Mouse (Mus musculus) lung, embryonic 15.5 days (tissue): Measurements from ENCODE around the gene Nat14. TPM values are rescaled to one million over a fixed set of nuclear protein-coding genes. Genes with fewer than 3 reads are reported as not detected.

Source experiments
- ATAC-seq: fragments of 200-750 bp; cut with Nextera tagmentation; 2 replicates; pipeline ENCODE4 v1.8.0; 2017; ENCODE audit warnings: moderate number of reproducible peaks, borderline replicate concordance; ENCODE audit not compliant: low FRiP score, low TSS enrichment; ENCODE audit errors: extremely low read depth
- H3K27ac ChIP-seq: fragments of 300-500 bp; sonication (generic); 2 replicates; pipeline ENCODE4 v1.5.1; 2015; ENCODE audit warnings: moderate library complexity, mild to moderate bottlenecking, inconsistent platforms
- H3K27me3 ChIP-seq: fragments of 300-500 bp; sonication (generic); 2 replicates; pipeline ENCODE4 v1.6.1; 2015; ENCODE audit warnings: inconsistent platforms
- H3K36me3 ChIP-seq: fragments of 300-500 bp; sonication (generic); 2 replicates; pipeline ENCODE4 v1.6.1; 2015; ENCODE audit warnings: inconsistent platforms
- H3K4me1 ChIP-seq: fragments of 300-500 bp; sonication (generic); 2 replicates; pipeline ENCODE4 v1.6.1; 2015; ENCODE audit warnings: inconsistent platforms
- H3K4me2 ChIP-seq: fragments of 300-500 bp; sonication (generic); 2 replicates; pipeline ENCODE4 v1.6.1; 2015; ENCODE audit warnings: inconsistent platforms, mild to moderate bottlenecking, moderate library complexity
- H3K4me3 ChIP-seq: fragments of 300-500 bp; sonication (generic); 2 replicates; pipeline ENCODE4 v1.5.1; 2015; ENCODE audit warnings: mild to moderate bottlenecking, inconsistent platforms
- H3K9ac ChIP-seq: fragments of 300-500 bp; sonication (generic); 2 replicates; pipeline ENCODE4 v1.6.1; 2015; ENCODE audit warnings: inconsistent platforms
- H3K9me3 ChIP-seq: fragments of 300-500 bp; sonication (generic); 2 replicates; pipeline ENCODE4 v1.6.1; 2016; ENCODE audit warnings: inconsistent platforms
- WGBS: fragments of 180-500 bp; shearing (Covaris S2); methylation state at CpG from one replicate; pipeline ENCODE4 v1.1.7; 2015; 5-methylcytosine and 5-hydroxymethylcytosine counted together
- polyA plus RNA-seq: library from polyadenylated mRNA; unstranded; fragments of >200 nt; fragmentation: Nextera tagmentation; extraction: Ambion mirVana; gene quantifications from 2 replicates; pipeline ENCODE4 v1.2.1, GENCODE M21; 2015

Gene Nat14
- polyA plus RNA-seq, 1 experiment from 2014 or later, result 3.7 TPM

DNA sequence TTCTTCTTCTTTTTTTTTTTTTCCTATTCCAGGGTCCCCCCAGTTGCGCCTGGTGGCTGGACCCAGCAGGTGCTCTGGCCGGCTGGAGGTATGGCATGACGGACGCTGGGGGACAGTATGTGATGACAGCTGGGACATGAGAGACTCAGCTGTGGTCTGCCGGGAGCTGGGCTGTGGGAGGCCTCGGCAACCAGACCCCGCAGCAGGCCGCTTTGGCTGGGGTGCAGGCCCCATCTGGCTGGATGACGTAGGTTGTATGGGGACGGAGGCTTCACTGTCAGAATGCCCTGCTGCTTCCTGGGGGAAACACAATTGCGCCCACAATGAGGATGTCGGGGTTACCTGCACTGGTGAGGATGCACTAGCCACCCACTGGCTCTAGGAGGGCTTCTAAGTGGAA lies 11.3 kb downstream of the Nat14 start:
- Histone ChIP-seq H3K9ac (no peak overlapping the region), H3K36me3 (no peaks in the 10 kb centered on the region), H3K4me2 (no peak overlapping the region), H3K4me3 (no peak overlapping the region), H3K4me1 (no peaks in the 10 kb centered on the region), H3K27me3 (no peaks in the 10 kb centered on the region), H3K27ac (no peak overlapping the region), H3K9me3 (no peaks in the 10 kb centered on the region)
- WGBS, result 68% methylated on average over 12 of the region's 12 CpGs
- no peak for ATAC-seq

DNA sequence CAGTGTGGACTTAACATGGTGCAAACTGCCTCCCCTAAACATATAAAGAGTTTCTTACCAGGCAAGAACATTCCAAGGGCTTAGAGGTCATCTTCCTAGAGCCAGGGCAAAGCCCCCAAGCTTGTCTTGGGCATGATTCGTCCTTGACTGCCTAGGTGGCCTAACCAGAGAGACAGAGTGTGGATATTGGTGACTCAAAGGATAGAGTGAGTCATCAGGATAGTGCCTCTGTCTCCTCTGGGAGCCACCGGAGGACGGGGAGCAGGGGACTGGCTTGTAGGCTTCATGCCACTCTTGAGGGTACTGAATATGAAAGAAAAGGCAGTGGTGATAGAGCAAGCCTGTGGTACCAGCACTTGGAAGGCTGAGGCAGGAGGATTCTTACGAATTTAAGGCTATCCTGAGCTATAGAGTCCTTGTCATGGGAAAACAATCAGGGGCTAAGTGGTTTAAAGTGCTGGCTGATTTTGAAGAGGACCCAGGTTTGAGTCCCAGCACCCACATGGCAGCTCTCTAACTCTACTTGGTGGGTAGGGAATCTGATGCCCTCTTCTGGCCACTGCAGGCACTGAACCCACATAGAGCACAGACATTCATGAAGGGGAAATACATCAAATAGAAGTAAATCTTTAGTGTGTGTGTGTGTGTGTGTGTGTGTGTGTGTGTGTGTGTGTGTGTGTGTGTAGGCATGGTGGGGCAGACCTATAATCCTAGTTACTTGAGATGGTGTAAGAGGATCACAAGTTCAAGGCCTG lies 12.5 kb downstream of the Nat14 start:
- H3K36me3 ChIP-seq, result no peaks in the 10 kb centered on the region
- no peak overlapping the region for H3K9ac ChIP-seq
- H3K27ac ChIP-seq, result no peak overlapping the region
- no peak for ATAC-seq
- no peaks in the 10 kb centered on the region for H3K9me3 ChIP-seq
- no peak overlapping the region for H3K4me2 ChIP-seq
- no peaks in the 10 kb centered on the region for H3K4me1 ChIP-seq
- 77% methylated on average over 4 of the region's 4 CpGs for WGBS
- H3K27me3 ChIP-seq, result no peaks in the 10 kb centered on the region
- no peak overlapping the region for H3K4me3 ChIP-seq

DNA sequence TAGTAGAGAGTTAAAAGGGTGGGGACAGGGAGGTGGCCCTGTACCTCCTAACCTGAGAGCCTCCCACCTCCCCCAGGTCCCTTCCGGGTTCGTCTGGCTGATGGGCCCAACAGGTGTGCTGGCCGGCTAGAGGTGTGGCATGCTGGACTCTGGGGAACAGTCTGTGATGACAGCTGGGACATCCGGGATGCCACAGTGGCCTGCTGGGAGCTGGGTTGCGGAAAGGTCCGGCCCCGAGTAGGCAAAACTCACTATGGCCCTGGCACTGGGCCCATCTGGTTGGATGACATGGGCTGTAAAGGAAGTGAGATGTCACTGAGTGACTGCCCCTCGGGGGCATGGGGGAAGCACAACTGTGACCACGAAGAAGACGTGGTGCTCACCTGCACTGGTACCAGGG lies 15.0 kb downstream of the Nat14 start:
- Histone ChIP-seq H3K4me3 (no peak overlapping the region), H3K36me3 (no peaks in the 10 kb centered on the region)
- WGBS, result 65% methylated on average over 10 of the region's 10 CpGs

DNA sequence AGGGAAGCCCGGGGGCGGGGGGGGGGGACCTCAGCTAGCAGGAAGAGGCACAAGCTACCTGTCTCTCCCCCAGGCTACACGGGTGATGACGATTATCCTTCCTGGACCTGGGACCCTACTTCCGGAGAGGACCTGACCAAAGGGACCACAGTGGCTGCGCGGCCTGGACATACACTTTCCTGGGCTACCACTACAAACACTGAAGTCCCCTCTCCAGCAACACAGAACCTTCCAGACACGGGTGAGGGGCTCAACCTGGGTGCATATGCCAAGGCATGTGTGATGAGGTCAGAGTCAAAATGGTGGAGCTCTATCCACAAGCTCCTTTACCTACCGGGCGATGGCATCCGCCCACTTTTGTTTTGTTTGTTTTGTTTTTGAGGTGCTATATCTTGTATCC lies 15.6 kb downstream of the Nat14 start:
- no peak for ATAC-seq
- 65% methylated on average over 11 of the region's 11 CpGs for WGBS
- no peak overlapping the region for H3K4me2 ChIP-seq

More for the DNA sequence above, 15.0 kb downstream of the Nat14 start:
- no peaks in the 10 kb centered on the region for H3K27me3 ChIP-seq
- ATAC-seq, result no peak
- no peak overlapping the region for H3K27ac ChIP-seq
- no peak overlapping the region for H3K4me2 ChIP-seq
- H3K9ac ChIP-seq, result no peak overlapping the region
- no peaks in the 10 kb centered on the region for H3K9me3 ChIP-seq
- H3K4me1 ChIP-seq, result no peaks in the 10 kb centered on the region

DNA sequence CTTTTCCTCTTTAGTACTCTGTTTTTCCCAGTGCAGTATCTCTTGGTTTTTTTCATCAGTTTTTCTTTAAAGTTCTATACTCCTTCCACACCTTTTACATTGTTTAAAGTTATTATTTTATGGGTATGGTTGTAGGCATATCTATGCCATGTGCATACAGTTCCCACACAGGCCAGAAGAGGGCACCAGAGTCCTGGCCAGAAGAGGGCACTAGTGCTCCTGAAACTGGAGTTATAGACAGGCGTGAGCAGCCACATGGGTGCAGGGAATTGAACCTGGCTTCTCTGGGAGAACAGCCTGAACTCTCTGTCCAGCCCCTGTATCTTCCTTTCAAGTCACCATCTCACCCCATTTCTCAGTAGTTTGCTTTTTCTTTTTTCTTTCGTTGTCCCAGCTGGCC lies 16.6 kb downstream of the Nat14 start:
- H3K27me3 ChIP-seq, result no peaks in the 10 kb centered on the region
- ATAC-seq, result no peak

More for the DNA sequence above, 15.6 kb downstream of the Nat14 start:
- no peak overlapping the region for H3K27ac ChIP-seq
- H3K4me1 ChIP-seq, result no peaks in the 10 kb centered on the region
- H3K27me3 ChIP-seq, result no peaks in the 10 kb centered on the region
- no peaks in the 10 kb centered on the region for H3K36me3 ChIP-seq
- no peak overlapping the region for H3K4me3 ChIP-seq
- no peaks in the 10 kb centered on the region for H3K9me3 ChIP-seq
- H3K9ac ChIP-seq, result no peak overlapping the region

DNA sequence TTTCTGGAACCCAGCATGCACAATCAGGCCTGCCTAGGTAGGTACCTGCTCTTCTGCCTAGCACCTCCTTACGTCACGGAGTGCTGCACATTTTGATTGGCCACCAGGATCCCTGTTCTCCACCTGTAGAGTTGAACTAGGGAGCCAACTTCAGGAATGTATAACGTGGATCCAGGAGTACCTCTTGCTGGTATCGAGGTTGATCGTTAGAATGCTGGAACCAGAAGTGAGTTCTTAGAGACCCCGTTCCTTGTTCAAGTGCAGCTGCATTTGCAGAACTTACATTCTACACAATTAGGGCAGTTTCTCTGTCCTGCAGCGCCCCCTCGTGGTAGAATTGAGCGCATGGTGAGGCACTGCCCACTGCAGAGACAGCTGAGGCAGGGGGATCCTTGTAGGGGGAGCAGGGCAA lies 18.2 kb downstream of the Nat14 start:
- Histone ChIP-seq H3K4me1 (peaks cover 3% of the 10 kb centered on the region; the same call in 1 of the 2 replicates), H3K9me3 (no peaks in the 10 kb centered on the region), H3K4me3 (no peak overlapping the region), H3K27me3 (no peaks in the 10 kb centered on the region), H3K36me3 (no peaks in the 10 kb centered on the region), H3K9ac (no peak overlapping the region), H3K4me2 (no peak overlapping the region), H3K27ac (no peak overlapping the region)
- no peak for ATAC-seq
- 20% methylated on average over 9 of the region's 9 CpGs for WGBS

More for the DNA sequence above, 16.6 kb downstream of the Nat14 start:
- Histone ChIP-seq H3K27ac (no peak overlapping the region), H3K4me2 (no peak overlapping the region), H3K36me3 (no peaks in the 10 kb centered on the region), H3K4me3 (no peak overlapping the region), H3K4me1 (peaks cover 2% of the 10 kb centered on the region; the same call in 1 of the 2 replicates), H3K9ac (no peak overlapping the region), H3K9me3 (no peaks in the 10 kb centered on the region)
- 37% methylated on average over 2 of the region's 2 CpGs for WGBS

DNA sequence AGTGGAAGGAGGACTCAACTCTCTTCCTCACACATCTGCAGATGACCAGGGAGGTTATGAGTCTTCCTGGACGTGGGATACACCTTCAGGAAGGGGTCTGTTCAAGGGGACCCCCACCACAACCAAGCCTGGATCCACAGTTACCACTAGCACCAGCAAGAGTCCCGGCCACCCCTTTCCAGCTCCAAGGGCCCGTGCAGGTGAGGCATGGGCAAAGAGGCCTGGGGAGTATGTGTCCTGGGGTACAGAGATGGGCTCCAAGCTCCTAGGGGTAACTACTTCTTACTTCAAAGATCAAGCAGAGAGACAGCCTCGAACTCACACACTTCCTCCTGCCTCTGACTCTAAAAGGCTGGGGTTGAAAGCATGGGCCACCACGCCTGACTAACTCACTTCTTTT lies 20.8 kb downstream of the Nat14 start:
- no peak overlapping the region for H3K4me3 ChIP-seq

DNA sequence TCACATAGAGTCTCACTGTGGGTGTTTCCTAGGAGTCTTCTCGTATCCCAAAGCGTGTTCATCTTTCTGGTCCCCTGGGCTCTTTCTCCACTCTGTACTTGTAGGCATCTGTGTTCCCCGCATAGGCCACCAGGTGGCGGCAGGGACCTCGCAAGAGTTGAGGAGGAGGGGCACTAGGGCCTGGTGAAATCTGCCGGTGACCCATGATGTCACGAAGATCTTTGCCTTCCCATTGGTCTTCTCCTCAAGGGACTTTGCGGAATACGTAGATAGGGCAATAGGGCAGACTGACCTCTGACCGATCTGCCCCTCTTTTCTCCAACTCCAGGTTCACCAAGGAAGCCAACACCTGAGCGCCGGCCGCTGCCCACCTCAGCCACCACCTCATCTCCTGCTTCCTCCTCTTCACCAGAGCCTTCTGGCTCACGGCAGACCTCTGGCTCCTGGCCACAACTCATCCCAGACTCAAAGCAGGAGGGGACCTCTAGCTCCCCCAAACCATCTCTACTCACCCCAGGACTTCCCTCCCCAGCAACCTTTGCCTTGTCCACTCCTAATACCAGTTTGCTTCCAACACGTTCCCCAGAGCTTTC lies 21.5 kb downstream of the Nat14 start:
- no peaks in the 10 kb centered on the region for H3K36me3 ChIP-seq
- whole genome bisulfite sequencing, result 19% methylated on average over 15 of the region's 15 CpGs
- peak overlapping the region; percentile 31 for H3K4me3 ChIP-seq
- no peak overlapping the region for H3K9ac ChIP-seq
- H3K27me3 ChIP-seq, result no peaks in the 10 kb centered on the region
- ATAC-seq, result peak; percentile 85
- no peaks in the 10 kb centered on the region for H3K9me3 ChIP-seq
- peaks cover 3% of the 10 kb centered on the region; the same call in 1 of the 2 replicates for H3K4me1 ChIP-seq
- H3K4me2 ChIP-seq, result peak overlapping the region; percentile 55
- no peak overlapping the region for H3K27ac ChIP-seq

More for the DNA sequence above, 20.8 kb downstream of the Nat14 start:
- Histone ChIP-seq H3K27me3 (no peaks in the 10 kb centered on the region), H3K9me3 (no peaks in the 10 kb centered on the region), H3K4me2 (no peak overlapping the region), H3K9ac (no peak overlapping the region), H3K36me3 (no peaks in the 10 kb centered on the region), H3K4me1 (peaks cover 3% of the 10 kb centered on the region; the same call in 1 of the 2 replicates), H3K27ac (no peak overlapping the region)
- WGBS, result 40% methylated on average over 5 of the region's 5 CpGs
- ATAC-seq, result no peak

DNA sequence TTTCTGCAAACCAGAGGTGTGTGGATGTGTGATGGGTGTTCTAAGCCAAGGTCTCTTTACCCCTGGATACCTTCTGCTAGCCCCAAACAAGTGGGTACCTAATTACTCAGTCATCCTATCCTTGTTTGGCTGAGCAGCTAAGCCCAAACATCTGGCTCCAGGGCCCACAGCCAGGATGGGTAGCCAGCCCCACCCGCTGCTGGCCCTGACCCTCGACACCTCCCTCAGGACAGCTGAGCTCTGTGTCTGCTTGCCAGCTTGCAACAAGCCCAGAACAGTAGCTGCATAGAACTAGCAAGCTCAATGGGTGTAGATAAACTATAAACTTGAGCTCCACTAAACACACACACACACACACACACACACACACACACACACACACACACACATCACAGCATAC lies 26.0 kb downstream of the Nat14 start:
- Histone ChIP-seq H3K9me3 (no peaks in the 10 kb centered on the region), H3K27ac (no peak overlapping the region), H3K4me1 (peaks cover 3% of the 10 kb centered on the region; the same call in 1 of the 2 replicates), H3K9ac (no peak overlapping the region), H3K27me3 (no peaks in the 10 kb centered on the region), H3K4me2 (no peak overlapping the region), H3K4me3 (no peak overlapping the region), H3K36me3 (no peaks in the 10 kb centered on the region)
- ATAC-seq, result no peak
- whole genome bisulfite sequencing, result 13% methylated on average over 2 of the region's 2 CpGs

DNA sequence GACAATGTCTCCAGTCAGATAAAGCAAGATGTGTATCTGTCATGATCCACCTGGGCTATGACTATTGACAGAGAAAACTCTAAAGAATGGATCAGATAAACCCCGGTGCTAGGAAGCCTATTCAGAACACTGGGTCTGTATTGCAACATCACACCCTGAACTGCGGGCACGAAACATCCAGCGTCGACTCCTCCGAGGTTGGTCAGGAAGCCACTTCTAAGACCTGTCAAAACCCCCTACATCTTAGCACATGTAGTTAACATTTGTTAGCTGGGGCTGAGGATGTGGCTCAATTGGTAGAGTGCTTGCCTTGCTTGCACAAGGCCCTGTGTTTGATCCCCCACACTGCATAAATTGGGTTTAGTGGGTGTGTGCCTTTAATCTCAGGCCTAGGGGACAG lies 26.6 kb downstream of the Nat14 start:
- no peak for ATAC-seq
- Histone ChIP-seq H3K27me3 (no peaks in the 10 kb centered on the region), H3K4me3 (no peak overlapping the region), H3K4me2 (no peak overlapping the region), H3K9me3 (no peaks in the 10 kb centered on the region), H3K27ac (no peak overlapping the region), H3K36me3 (no peaks in the 10 kb centered on the region), H3K4me1 (peaks cover 4% of the 10 kb centered on the region), H3K9ac (no peak overlapping the region)
- 29% methylated on average over 6 of the region's 6 CpGs for WGBS

DNA sequence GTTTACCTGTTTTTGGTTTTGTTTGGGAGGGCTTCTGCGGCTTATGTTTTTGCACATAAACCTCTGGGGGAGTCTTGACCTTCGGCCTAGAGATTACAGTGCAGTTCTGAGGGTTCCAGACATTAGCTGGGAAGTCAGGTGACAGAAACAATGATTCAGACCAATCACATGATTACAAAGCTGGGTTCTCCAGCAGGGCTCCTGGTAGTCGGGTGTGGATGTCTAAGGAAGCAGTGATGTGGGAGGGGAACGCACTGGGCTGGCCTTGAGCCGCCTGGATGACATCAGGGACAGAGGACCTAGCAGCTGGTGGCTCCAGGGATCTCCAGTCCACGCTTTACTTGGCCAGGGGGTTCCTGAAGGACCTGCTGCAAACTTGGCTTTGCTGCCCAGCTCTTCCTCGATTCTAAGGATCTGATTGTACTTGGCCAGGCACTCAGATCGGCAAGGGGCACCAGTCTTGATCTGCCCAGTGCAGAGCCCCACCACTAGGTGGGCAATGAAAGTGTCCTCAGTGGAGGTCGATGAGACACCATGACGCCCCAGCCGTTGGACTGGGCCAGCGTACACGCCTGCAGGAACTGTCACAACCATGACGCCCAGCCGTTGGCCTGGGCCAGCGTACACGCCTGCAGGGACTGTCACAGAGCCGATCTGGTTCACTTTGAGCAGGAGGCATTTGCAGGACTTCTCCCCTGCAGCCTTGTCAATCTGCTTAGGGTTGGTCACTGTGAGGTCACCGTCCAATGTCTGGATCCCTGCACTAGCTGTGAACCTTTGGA lies 28.9 kb downstream of the Nat14 start:
- Histone ChIP-seq H3K4me3 (no peak overlapping the region), H3K36me3 (no peaks in the 10 kb centered on the region), H3K9me3 (no peaks in the 10 kb centered on the region), H3K9ac (no peak overlapping the region), H3K4me1 (peaks cover 12% of the 10 kb centered on the region), H3K27me3 (no peaks in the 10 kb centered on the region), H3K4me2 (no peak overlapping the region), H3K27ac (no peak overlapping the region)
- no peak for ATAC-seq
- 79% methylated on average over 19 of the region's 19 CpGs for WGBS
